Mouse (Mus musculus): ENCODE data around the gene 4930452B06Rik.
"Not testable (repeated sequence)": the region's sequence is repeated elsewhere in the genome, so short reads cannot be mapped to it uniquely, and the experiment has no call there.

- not testable (repeated sequence) for TF ChIP-seq CTCF, EP300 (IDR thresholded peaks at IDR 0.05; ENCODE audit: low read depth)
Observed at GRCm38 (mm10) chr14:8614430-8614829, 51.6 kb downstream of the 4930452B06Rik start.
